ENCODE assay signal across 9 mouse cellular contexts in genomic region chr9:3336661-3337060, GRCm38 (mm10). TPM values are rescaled to one million over a fixed set of nuclear protein-coding genes. Genes with fewer than 3 reads are reported as not detected.
A peak's percentile ranks its signal among the peaks of the same experiment; 100 is the strongest.
DNase-seq lines count a peak whose midpoint lies in the region; ATAC-seq and TF ChIP-seq lines count a peak whose summit lies in the region.
"Had no signal": no experiment of that assay in that cellular context is flagged by ENCODE, and none has a peak within 500 bp of the region (broad histone marks: within the 10 kb centered on the region; RNA-seq: fewer than 3 reads in every experiment).

No protein-coding gene starts in this region.

- TF ChIP-seq CTCF in liver, adult 2 months (IDR thresholded peaks at IDR 0.05; ENCODE audit: low read depth, low read length) = no peak

- peaks cover 6% of the 10 kb centered on the region; the same call in 1 of the 2 replicates for H3K4me1 ChIP-seq in liver, adult 2 months (ENCODE audit: control insufficient read depth, insufficient read depth, low read length)
- peaks cover 4% of the 10 kb centered on the region for H3K4me1 ChIP-seq in forebrain, embryonic 13.5 days
- H3K4me1 ChIP-seq in limb, embryonic 10.5 days = 0 out of 2 replicates have a peak, but pooled peaks cover 6% of the 10 kb centered on the region

- peak; percentile 79 for DNase-seq in liver, adult 2 months (ENCODE audit: extremely low read depth, low read depth, low spot score)
- no peak for DNase-seq in liver
- no peak for DNase-seq in limb, embryonic 10.5 days (ENCODE audit: low spot score)
- no peak for DNase-seq in adrenal gland, postnatal 25 days
- DNase-seq in layer of hippocampus, postnatal 25 days (ENCODE audit: extremely low spot score in 1 of 2, low spot score in 1 of 2) = no peak
- DNase-seq: embryo, embryonic 11 days; heart, adult 2 months had no signal

- no peak for TF ChIP-seq POLR2A in liver, adult 2 months (IDR thresholded peaks at IDR 0.05; ENCODE audit: extremely low read depth, insufficient read depth, low read length)
- TF ChIP-seq POLR2A in myocyte (IDR thresholded peaks at IDR 0.05; ENCODE audit: insufficient read length, low read depth) = no peak

- ATAC-seq in forebrain, embryonic 13.5 days = no peak

- H3K79me2 ChIP-seq in liver, adult 2 months (ENCODE audit: control insufficient read depth, insufficient read depth, low read length) = no peaks in the 10 kb centered on the region
- H3K79me2 ChIP-seq in myocyte (ENCODE audit: control insufficient read depth, insufficient read depth) = peaks cover 15% of the 10 kb centered on the region

- no peaks in the 10 kb centered on the region for H3K27me3 ChIP-seq in liver, adult 2 months (ENCODE audit: control insufficient read depth, insufficient read depth, low read length)
- no peaks in the 10 kb centered on the region for H3K27me3 ChIP-seq in forebrain, embryonic 13.5 days
- no peaks in the 10 kb centered on the region for H3K27me3 ChIP-seq in limb, embryonic 10.5 days (ENCODE audit: low read depth, poor library complexity, severe bottlenecking)
- no peaks in the 10 kb centered on the region for H3K27me3 ChIP-seq in myocyte (ENCODE audit: control insufficient read depth, insufficient read depth, insufficient read length)

- H3ac ChIP-seq in myocyte (ENCODE audit: control insufficient read depth, insufficient read length) = no peak overlapping the region

- peak overlapping the region; percentile 46 for H3K4me2 ChIP-seq in forebrain, embryonic 13.5 days
- peak overlapping the region; percentile 80 for H3K4me2 ChIP-seq in myocyte (ENCODE audit: low read depth)

- no peaks in the 10 kb centered on the region for H3K9me3 ChIP-seq in forebrain, embryonic 13.5 days (replicated peaks)
- H3K9me3 ChIP-seq in limb, embryonic 10.5 days (replicated peaks) = no peaks in the 10 kb centered on the region

- H3K27ac ChIP-seq in liver, adult 2 months (replicated peaks; ENCODE audit: insufficient read depth, low read depth, low read length) = no peak overlapping the region
- no peak overlapping the region for H3K27ac ChIP-seq in forebrain, embryonic 13.5 days
- no peak overlapping the region for H3K27ac ChIP-seq in limb, embryonic 10.5 days
- H3K27ac ChIP-seq: heart, adult 2 months had no signal

- H3K9ac ChIP-seq in liver, adult 2 months (ENCODE audit: low read depth, low read length) = no peak overlapping the region
- H3K9ac ChIP-seq in forebrain, embryonic 13.5 days = no peak overlapping the region

- peaks cover 5% of the 10 kb centered on the region for H3K36me3 ChIP-seq in liver, adult 2 months (ENCODE audit: control insufficient read depth, insufficient read depth, low read length)
- H3K36me3 ChIP-seq in forebrain, embryonic 13.5 days (ENCODE audit: poor library complexity, severe bottlenecking) = peaks cover 17% of the 10 kb centered on the region
- H3K36me3 ChIP-seq in limb, embryonic 10.5 days = peaks cover 30% of the 10 kb centered on the region
- H3K36me3 ChIP-seq in myocyte (ENCODE audit: control insufficient read depth, insufficient read depth) = peaks cover 13% of the 10 kb centered on the region

- WGBS in liver, adult 2 months = 44% methylated on average over 3 of the region's 3 CpGs
- WGBS in forebrain, embryonic 13.5 days = 87% methylated on average over 3 of the region's 3 CpGs
- 91% methylated on average over 3 of the region's 3 CpGs for WGBS in limb, embryonic 10.5 days

- H3K4me3 ChIP-seq in liver, adult 2 months (ENCODE audit: insufficient read depth, low read depth, low read length) = no peak overlapping the region
- peak overlapping the region; percentile 19 for H3K4me3 ChIP-seq in forebrain, embryonic 13.5 days
- H3K4me3 ChIP-seq in limb, embryonic 10.5 days = peak overlapping the region; percentile 66
- peak overlapping the region; percentile 72 for H3K4me3 ChIP-seq in myocyte

TF ChIP-seq in myocyte, 11 proteins besides CTCF, POLR2A, EP300 and RAD21:
- TF ChIP-seq TCF3 (IDR thresholded peaks at IDR 0.05; ENCODE audit: insufficient read length, low read depth) = no peak
TF ChIP-seq in myocyte: peak in this region for 0.

RNA-seq across cellular contexts. Expression of gene Alkbh8, which starts 1.7 kb away (rescaled TPM):
- 3.2 and 4.3 TPM in 2 replicates for total RNA-seq in liver, adult 2 months (2014; rRNA removed)
- 0.98 and 1.0 TPM in 2 replicates for polyA plus RNA-seq in liver, adult 2 months (2012; rRNA removed)
- 49.5 and 55.1 TPM in 2 replicates for polyA plus RNA-seq in forebrain, embryonic 13.5 days (2015; fragmentation: Nextera tagmentation; extraction: Ambion mirVana)
- polyA plus RNA-seq in limb, embryonic 10.5 days (2016; fragmentation: Nextera tagmentation; extraction: Ambion mirVana) = 27.1 and 34.6 TPM in 2 replicates
- 2.2 TPM for polyA plus RNA-seq in myocyte (2012; fragmentation: generic; extraction: Trizol)
- 20.0 and 22.4 TPM in 2 replicates for total RNA-seq in adrenal gland, postnatal 25 days (2021)
- 10 to 100 TPM; 43.9 to 49.2 TPM for total RNA-seq in layer of hippocampus, postnatal 25 days (2021)
